ENCODE assay signal across 8 mouse cellular contexts in the genomic region with DNA sequence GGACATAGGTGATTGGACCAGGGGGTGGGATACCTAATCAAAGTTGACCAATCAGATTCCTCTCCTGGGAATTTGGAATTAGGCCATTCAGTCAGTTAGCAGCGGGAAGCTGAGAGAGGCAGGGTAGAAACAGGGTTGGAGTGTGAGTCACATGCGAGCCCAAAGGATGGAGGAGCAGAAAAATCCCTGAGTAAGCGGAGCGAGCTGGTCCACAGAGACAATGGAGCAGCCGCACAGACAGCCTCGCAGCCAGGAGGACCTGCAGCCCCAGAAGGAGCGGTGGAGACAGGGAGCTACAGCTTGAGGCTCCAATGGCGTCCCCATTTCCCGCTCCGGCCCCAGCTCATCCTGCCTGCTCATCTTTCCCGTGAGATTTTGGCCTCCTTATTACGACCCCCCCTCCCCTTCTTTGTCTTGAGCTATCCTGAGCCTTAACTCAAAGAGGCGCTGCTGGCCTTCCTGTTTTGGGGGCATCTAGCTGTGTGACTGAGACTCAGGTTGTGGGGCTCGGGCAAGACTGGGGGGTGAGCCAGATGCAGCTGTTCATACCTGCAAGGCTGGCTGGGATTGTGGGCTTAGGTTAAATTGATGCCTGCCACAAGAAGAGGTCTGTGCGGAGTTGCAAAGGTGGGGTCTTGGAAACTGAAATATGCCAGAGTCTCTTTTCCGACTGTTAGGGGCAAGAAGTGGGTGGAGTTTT. TPM values are rescaled to one million over a fixed set of nuclear protein-coding genes. Genes with fewer than 3 reads are reported as not detected.
DNase-seq lines count a peak whose midpoint lies in the region; ATAC-seq lines count a peak whose summit lies in the region.

No protein-coding gene starts in this region.

- H3K27me3 ChIP-seq in lung, embryonic 15.5 days = no peaks in the 10 kb centered on the region
- no peaks in the 10 kb centered on the region for H3K27me3 ChIP-seq in forebrain, embryonic 16.5 days (replicated peaks; ENCODE audit: control insufficient read depth, insufficient read depth, low read length)
- H3K27me3 ChIP-seq in limb, embryonic 13.5 days = peaks cover 5% of the 10 kb centered on the region; the same call in 1 of the 2 replicates

- no peak overlapping the region; the same call in 1 of the 2 replicates for H3K9ac ChIP-seq in lung, embryonic 15.5 days
- peak overlapping the region; percentile 58 for H3K9ac ChIP-seq in forebrain, embryonic 16.5 days (replicated peaks; ENCODE audit: low read depth, low read length)
- H3K9ac ChIP-seq in limb, embryonic 13.5 days = 0 out of 2 replicates have a peak overlapping the region, but pooled peaks have one; percentile 26

- H3K4me2 ChIP-seq in lung, embryonic 15.5 days = 0 out of 2 replicates have a peak overlapping the region, but pooled peaks have one; percentile 4
- H3K4me2 ChIP-seq in forebrain, embryonic 16.5 days (ENCODE audit: low read length) = peak overlapping the region; percentile 50
- peak overlapping the region; percentile 46 for H3K4me2 ChIP-seq in limb, embryonic 13.5 days (replicated peaks)

- H3K27ac ChIP-seq in lung, embryonic 15.5 days = peak overlapping the region; percentile 44
- peak overlapping the region; percentile 31; the same call in 1 of the 2 replicates for H3K27ac ChIP-seq in forebrain, embryonic 16.5 days (ENCODE audit: low read length)
- no peak overlapping the region for H3K27ac ChIP-seq in limb, embryonic 13.5 days

- H3K4me3 ChIP-seq in lung, embryonic 15.5 days = no peak overlapping the region
- peak overlapping the region; percentile 32 for H3K4me3 ChIP-seq in forebrain, embryonic 16.5 days (replicated peaks; ENCODE audit: low read length)
- H3K4me3 ChIP-seq in limb, embryonic 13.5 days = 0 out of 2 replicates have a peak overlapping the region, but pooled peaks have one; percentile 1

- H3K4me1 ChIP-seq in lung, embryonic 15.5 days = peaks cover 49% of the 10 kb centered on the region
- peaks cover 11% of the 10 kb centered on the region for H3K4me1 ChIP-seq in forebrain, embryonic 16.5 days (replicated peaks; ENCODE audit: control insufficient read depth, insufficient read depth, low read length)
- H3K4me1 ChIP-seq in limb, embryonic 13.5 days = peaks cover 14% of the 10 kb centered on the region

- H3K36me3 ChIP-seq in lung, embryonic 15.5 days = no peaks in the 10 kb centered on the region
- H3K36me3 ChIP-seq in forebrain, embryonic 16.5 days (ENCODE audit: control insufficient read depth, insufficient read depth) = no peaks in the 10 kb centered on the region
- no peaks in the 10 kb centered on the region for H3K36me3 ChIP-seq in limb, embryonic 13.5 days

- WGBS in lung, embryonic 15.5 days = 25% methylated on average over 16 of the region's 16 CpGs
- 3% methylated on average over 16 of the region's 16 CpGs for WGBS in forebrain, embryonic 16.5 days
- 8% methylated on average over 16 of the region's 16 CpGs for WGBS in limb, embryonic 13.5 days

- DNase-seq in lung, postnatal 36 days = no peak
- peak; percentile 74 to 82 for DNase-seq in cerebellum, postnatal 14 days
- peak; percentile 71 for DNase-seq in telencephalon, adult 2 months (ENCODE audit: low read depth, low spot score)

- no peak for ATAC-seq in lung, embryonic 15.5 days (ENCODE audit: borderline replicate concordance, extremely low read depth, low FRiP score, low TSS enrichment)
- ATAC-seq in forebrain, embryonic 16.5 days = peak; percentile 75
- no peak for ATAC-seq in limb, embryonic 13.5 days (ENCODE audit: low FRiP score, low read depth)
- ATAC-seq in erythroid progenitor cell, adult 5-6 weeks (replicated peaks; ENCODE audit: low FRiP score, poor library complexity, severe bottlenecking) = no peak
- ATAC-seq in megakaryocyte progenitor cell, adult 5-6 weeks (replicated peaks; ENCODE audit: poor library complexity) = no peak

- H3K9me3 ChIP-seq in lung, embryonic 15.5 days = no peaks in the 10 kb centered on the region
- H3K9me3 ChIP-seq in forebrain, embryonic 16.5 days (ENCODE audit: control insufficient read depth, low read length) = no peaks in the 10 kb centered on the region
- no peaks in the 10 kb centered on the region for H3K9me3 ChIP-seq in limb, embryonic 13.5 days

RNA-seq across cellular contexts. Expression of gene Arrb1, which starts 44.4 kb away (rescaled TPM):
- polyA plus RNA-seq in lung, embryonic 15.5 days (2015; fragmentation: Nextera tagmentation; extraction: Ambion mirVana) = 16.1 and 17.5 TPM in 2 replicates
- polyA plus RNA-seq in forebrain, embryonic 16.5 days (2015; fragmentation: Nextera tagmentation; extraction: Ambion mirVana) = 16.3 and 18.1 TPM in 2 replicates
- 6.1 and 6.8 TPM in 2 replicates for polyA plus RNA-seq in limb, embryonic 13.5 days (2015; fragmentation: Nextera tagmentation; extraction: Ambion mirVana)
- total RNA-seq in erythroid progenitor cell, adult 5-6 weeks (2015; ENCODE audit: low replicate concordance) = 184 TPM in 2 replicates
- 538 and 553 TPM in 2 replicates for total RNA-seq in erythroid progenitor cell, adult 5-6 weeks (2017; ENCODE audit: low replicate concordance)
- total RNA-seq in megakaryocyte progenitor cell, adult 5-6 weeks (2015) = 23.5 and 24.1 TPM in 2 replicates
- total RNA-seq in megakaryocyte progenitor cell, adult 5-6 weeks (2017) = 48.2 and 49.2 TPM in 2 replicates

RNA-seq across cellular contexts. Expression of gene Tpbgl, which starts 47.3 kb away (rescaled TPM):
- polyA plus RNA-seq in lung, embryonic 15.5 days (2015; fragmentation: Nextera tagmentation; extraction: Ambion mirVana) = 0.89 and 1.1 TPM in 2 replicates
- 0.67 and 0.76 TPM in 2 replicates for polyA plus RNA-seq in forebrain, embryonic 16.5 days (2015; fragmentation: Nextera tagmentation; extraction: Ambion mirVana)
- 0.23 and 0.24 TPM in 2 replicates for polyA plus RNA-seq in limb, embryonic 13.5 days (2015; fragmentation: Nextera tagmentation; extraction: Ambion mirVana)
- 0.42 and 1.1 TPM in 2 replicates for total RNA-seq in erythroid progenitor cell, adult 5-6 weeks (2015; ENCODE audit: low replicate concordance)
- total RNA-seq in erythroid progenitor cell, adult 5-6 weeks (2017; ENCODE audit: low replicate concordance) = 0.39 and 0.83 TPM in 2 replicates
- 0.07 TPM in 1 of 2 replicates, not detected in the other for total RNA-seq in megakaryocyte progenitor cell, adult 5-6 weeks (2015)
- total RNA-seq in megakaryocyte progenitor cell, adult 5-6 weeks (2017) = not detected in 2 replicates
